Mouse (Mus musculus): ENCODE data around the gene Arhgef10l.

The Arhgef10l gene

GRCm38 (mm10) chr4:140513797-140514196 lies 152.0 kb downstream of the Arhgef10l start:
- DNase-seq: no peak

GRCm38 (mm10) chr4:140509856-140510255 lies 156.0 kb downstream of the Arhgef10l start:
- DNase-seq: no peak

- no peak for DNase-seq
Observed at GRCm38 (mm10) chr4:140507172-140507714, 158.6 kb downstream of the Arhgef10l start.

GRCm38 (mm10) chr4:140505608-140506002 lies 160.2 kb downstream of the Arhgef10l start:
- DNase-seq: no peak

GRCm38 (mm10) chr4:140504921-140505607 lies 160.7 kb downstream of the Arhgef10l start:
- no peak for DNase-seq

GRCm38 (mm10) chr4:140504067-140504913 lies 161.5 kb downstream of the Arhgef10l start:
- no peak for DNase-seq

GRCm38 (mm10) chr4:140500766-140501165 lies 165.0 kb downstream of the Arhgef10l start:
- DNase-seq: no peak

GRCm38 (mm10) chr4:140499571-140499970 lies 166.2 kb downstream of the Arhgef10l start:
- no peak for DNase-seq

GRCm38 (mm10) chr4:140497169-140497568 lies 168.6 kb downstream of the Arhgef10l start:
- no peak for DNase-seq

GRCm38 (mm10) chr4:140491555-140491954 lies 174.3 kb downstream of the Arhgef10l start:
- peak; percentile 63 for DNase-seq

GRCm38 (mm10) chr4:140485442-140485841 lies 180.4 kb downstream of the Arhgef10l start:
- DNase-seq: no peak

- DNase-seq: no peak
Observed at GRCm38 (mm10) chr4:140483134-140483533, 182.7 kb downstream of the Arhgef10l start.

GRCm38 (mm10) chr4:140480369-140481067 lies 185.3 kb downstream of the Arhgef10l start:
- DNase-seq: no peak

- no peak for DNase-seq
Observed at GRCm38 (mm10) chr4:140475194-140475593, 190.6 kb downstream of the Arhgef10l start.

- peak; percentile 75 for DNase-seq
Observed at GRCm38 (mm10) chr4:140469760-140470452, 195.9 kb downstream of the Arhgef10l start.

GRCm38 (mm10) chr4:140467254-140467791 lies 198.5 kb downstream of the Arhgef10l start:
- no peak for DNase-seq

Data from right cerebral cortex, postnatal 14 days (tissue).